Mouse (Mus musculus) layer of hippocampus, postnatal 36 days (tissue): ENCODE data around the gene Rnf41. TPM values are rescaled to one million over a fixed set of nuclear protein-coding genes. Genes with fewer than 3 reads are reported as not detected.

Experiments used
- DNase-seq, 2 experiments: peaks; one replicate each; pipeline ENCODE4 v3.0.0; 2022
- microRNA-seq, 2 experiments: library from miRNA; unstranded; fragments of <30 nt; microRNA quantifications; one replicate each; pipeline ENCODE4 v1.2.0; 2021
- total RNA-seq, 2 experiments: library from RNA; stranded (reverse); gene quantifications; 2 replicates each; pipeline ENCODE4 v1.2.3; 2021

Gene Rnf41
- total RNA-seq, 2 experiments from 2014 or later, result 74.4 to 76.3 TPM

DNA sequence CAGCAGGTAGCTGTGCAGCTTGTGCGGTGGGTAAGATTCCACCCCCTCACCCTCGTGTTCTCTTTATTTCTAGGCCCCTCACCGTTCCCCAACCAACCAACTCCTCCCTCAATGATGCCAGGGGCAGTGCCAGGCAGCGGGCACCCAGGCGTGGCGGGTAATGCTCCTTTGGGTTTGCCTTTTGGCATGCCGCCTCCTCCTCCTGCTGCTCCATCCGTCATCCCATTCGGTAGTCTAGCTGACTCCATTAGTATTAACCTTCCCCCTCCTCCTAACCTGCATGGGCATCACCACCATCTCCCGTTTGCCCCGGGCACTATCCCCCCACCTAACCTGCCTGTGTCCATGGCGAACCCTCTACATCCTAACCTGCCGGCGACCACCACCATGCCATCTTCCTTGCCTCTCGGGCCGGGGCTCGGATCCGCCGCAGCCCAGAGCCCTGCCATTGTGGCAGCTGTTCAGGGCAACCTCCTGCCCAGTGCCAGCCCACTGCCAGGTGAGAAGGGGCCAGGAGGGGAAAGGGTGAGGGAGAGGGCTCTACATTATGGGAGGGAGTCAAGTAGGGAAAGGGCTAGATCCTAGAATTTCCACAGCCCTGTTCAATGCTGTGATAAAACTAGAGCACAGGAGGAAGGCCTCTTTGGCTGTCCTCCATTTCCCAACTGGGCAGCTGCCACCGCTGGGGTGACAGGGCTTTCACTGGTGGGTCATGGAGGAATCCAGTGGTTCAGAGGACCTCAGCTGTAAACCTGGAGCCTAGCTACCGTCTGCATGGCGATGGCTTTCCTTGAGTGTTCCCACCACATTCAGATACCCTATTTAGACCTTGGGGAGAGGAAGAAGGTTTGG, 76.6 kb downstream of the Rnf41 start:
- no peak for DNase-seq

DNA sequence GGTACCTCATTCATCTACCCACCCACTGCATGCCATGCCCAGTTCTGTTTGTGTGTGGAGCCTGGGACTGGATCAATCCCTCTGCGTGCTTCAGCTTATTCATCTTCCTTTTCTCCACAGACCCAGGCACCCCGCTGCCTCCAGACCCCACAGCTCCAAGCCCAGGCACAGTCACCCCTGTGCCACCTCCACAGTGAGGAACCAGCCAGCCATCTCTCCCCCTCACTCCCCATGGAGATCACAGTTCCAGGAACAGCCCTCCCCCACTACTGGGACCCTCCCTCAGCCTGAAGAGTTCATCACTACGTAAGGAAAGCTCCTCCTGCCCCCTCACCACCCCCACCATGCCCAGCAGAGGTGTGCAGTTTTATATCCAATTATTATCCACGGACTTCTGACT, 77.3 kb downstream of the Rnf41 start:
- DNase-seq, result no peak

DNA sequence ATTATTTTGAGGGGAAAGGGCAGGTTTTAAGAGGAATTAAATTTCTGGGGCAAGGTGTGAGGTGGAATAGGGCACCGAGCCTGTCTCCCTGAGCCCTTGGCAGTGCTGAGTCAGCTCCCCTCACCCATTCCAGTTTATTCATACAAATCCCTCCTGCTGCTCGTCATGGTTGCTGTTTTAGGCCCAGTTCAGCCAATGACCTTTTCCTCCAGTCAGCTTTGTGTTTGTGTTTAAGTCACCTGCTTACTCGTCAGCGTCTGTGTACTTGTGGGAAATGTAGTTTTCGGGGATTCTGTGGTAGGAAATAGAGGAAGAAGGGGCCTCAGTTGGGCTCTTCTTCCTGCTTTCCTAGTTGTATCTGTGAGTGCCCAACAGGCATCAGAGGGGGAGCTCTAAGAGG, 77.9 kb downstream of the Rnf41 start:
- DNase-seq, result no peak

DNA sequence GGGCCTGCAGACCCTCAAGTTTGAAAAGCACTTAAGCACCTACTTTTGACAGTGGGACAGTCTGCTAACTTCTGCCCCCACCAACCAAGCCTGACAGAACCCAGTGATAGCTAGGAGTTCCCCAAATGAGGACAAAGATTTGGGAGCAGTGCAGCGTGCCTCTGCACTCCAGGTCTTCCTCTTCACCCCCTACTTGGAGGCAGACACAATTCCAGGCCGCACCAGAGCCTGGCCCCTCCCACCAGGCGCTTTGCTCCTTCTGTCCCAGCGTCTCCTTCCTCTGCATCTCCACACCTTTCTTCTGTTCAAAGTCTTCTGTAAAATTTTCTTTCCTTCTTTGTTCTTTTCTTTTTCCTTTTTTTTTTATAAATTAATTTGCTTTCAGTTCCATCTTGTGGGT, 78.3 kb downstream of the Rnf41 start:
- no peak for DNase-seq

GRCm38 (mm10) chr10:128490232-128490631, 78.8 kb downstream of the Rnf41 start:
- DNase-seq, result peak in 1 of 2 experiments; percentile 16

DNA sequence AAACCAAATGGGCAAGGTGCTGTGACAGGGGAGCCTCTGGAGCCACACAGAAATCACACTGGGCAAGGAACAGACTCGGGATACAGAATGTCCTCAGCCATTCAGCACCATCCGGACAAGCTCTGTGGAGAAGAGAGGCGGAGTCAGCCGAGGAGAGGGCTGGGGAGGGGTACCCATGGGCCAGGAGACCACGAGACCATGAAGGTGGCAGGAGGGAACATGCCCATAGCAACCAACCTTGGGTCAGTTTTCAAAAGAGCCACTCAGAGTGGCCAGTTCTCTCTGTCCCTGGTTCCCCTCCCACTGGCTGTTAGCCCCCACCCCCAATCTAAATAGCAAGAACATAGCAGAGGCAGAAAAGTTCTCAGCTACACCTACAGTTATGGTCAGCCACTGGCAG, 79.5 kb downstream of the Rnf41 start:
- no peak for DNase-seq

Small RNA genes within 50 kb of the gene (microRNA-seq; reads per million reads assigned to microRNA genes)
- 0 reads per million in 2 experiments for gene Gm25361
- 0 reads per million in 2 experiments for gene Gm26308
- gene Mir6914, result 0.30 to 0.63 reads per million in 2 experiments
- 3.0 to 5.3 reads per million in 2 experiments for gene Mir6915
- gene Mir8105, result 1.2 to 1.3 reads per million in 2 experiments

Other genes with a start within 250 kb of the Rnf41 start
- gene Rbms2, start 231.4 kb upstream of the Rnf41 start, total RNA-seq, result 10 to 100 TPM; 12.8 to 13.7 TPM
- 10 to 100 TPM; 21.1 to 23.2 TPM for gene Gls2, start 217.2 kb upstream of the Rnf41 start, total RNA-seq
- 10 to 100 TPM in 1 of 2 experiments, 1 to 10 TPM in 1; 7.1 to 10.2 TPM for gene Spryd4, start 199.8 kb upstream of the Rnf41 start, total RNA-seq
- gene Mip, start 185.8 kb upstream of the Rnf41 start, total RNA-seq, result not detected
- 1 to 10 TPM; 7.8 to 8.4 TPM for gene Timeless, start 179.6 kb upstream of the Rnf41 start, total RNA-seq
- gene Apon, start 157.6 kb upstream of the Rnf41 start, total RNA-seq, result not detected
- gene Apof, start 143.0 kb upstream of the Rnf41 start, total RNA-seq, result not detected
- gene Stat2, start 141.1 kb upstream of the Rnf41 start, total RNA-seq, result 10 to 100 TPM; 30.6 to 36.0 TPM
- under 1 TPM in 1 of 2 experiments, not detected in 1; 0.38 TPM for gene Il23a, start 112.9 kb upstream of the Rnf41 start, total RNA-seq
- 10 to 100 TPM; 14.0 to 16.7 TPM for gene Pan2, start 108.3 kb upstream of the Rnf41 start, total RNA-seq
- gene Cnpy2, start 89.2 kb upstream of the Rnf41 start, total RNA-seq, result 10 to 100 TPM; 82.9 to 86.1 TPM
- gene Cs, start 73.9 kb upstream of the Rnf41 start, total RNA-seq, result 100 to 1,000 TPM; 224 to 234 TPM
- 10 to 100 TPM; 51.2 to 52.8 TPM for gene Coq10a, start 42.7 kb upstream of the Rnf41 start, total RNA-seq
- 10 to 100 TPM; 55.6 to 59.6 TPM for gene Ankrd52, start 34.5 kb upstream of the Rnf41 start, total RNA-seq
- gene Slc39a5, start 10.4 kb upstream of the Rnf41 start, total RNA-seq, result not detected
- 10 to 100 TPM; 91.6 to 92.0 TPM for gene Nabp2, start 165 bp upstream of the Rnf41 start, total RNA-seq
- 100 to 1,000 TPM; 226 to 234 TPM for gene Smarcc2, start 47.6 kb downstream of the Rnf41 start, total RNA-seq
- 100 to 1,000 TPM; 520 to 569 TPM for gene Myl6, start 82.5 kb downstream of the Rnf41 start, total RNA-seq
- 10 to 100 TPM; 16.2 to 19.3 TPM for gene Myl6b, start 87.0 kb downstream of the Rnf41 start, total RNA-seq
- 1 to 10 TPM; 4.5 to 4.7 TPM for gene Esyt1, start 114.2 kb downstream of the Rnf41 start, total RNA-seq
- gene Zc3h10, start 136.1 kb downstream of the Rnf41 start, total RNA-seq, result 10 to 100 TPM; 14.1 to 14.3 TPM
- 1,000 to 10,000 TPM; 1,506 to 1,536 TPM for gene Rpl41, start 137.6 kb downstream of the Rnf41 start, total RNA-seq
- 10 to 100 TPM; 61.9 to 66.9 TPM for gene Pa2g4, start 154.3 kb downstream of the Rnf41 start, total RNA-seq
- gene Erbb3, start 178.0 kb downstream of the Rnf41 start, total RNA-seq, result 1 to 10 TPM; 7.8 to 8.0 TPM
- gene Rps26, start 215.1 kb downstream of the Rnf41 start, total RNA-seq, result 100 to 1,000 TPM; 288 to 319 TPM
- gene Ikzf4, start 234.3 kb downstream of the Rnf41 start, total RNA-seq, result 10 to 100 TPM; 14.8 to 15.5 TPM